Mouse (Mus musculus) spleen, adult 2 months (tissue): Measurements from ENCODE around the gene Cbarp. TPM values are rescaled to one million over a fixed set of nuclear protein-coding genes. Genes with fewer than 3 reads are reported as not detected.

Source experiments
- DNase-seq, 2 experiments: peaks; one replicate each; pipeline versions ENCODE4 v3.0.0 to v3.0.0-alpha.2; 2012 to 2021; ENCODE audit warnings: low spot score in 2 of 2, low read depth in 1 of 2
- H3K27ac ChIP-seq: fragments of 200-500 bp; 2 replicates; pipeline ENCODE4 v1.5.1; 2012; ENCODE audit warnings: low read length, inconsistent platforms; ENCODE audit not compliant: insufficient read depth
- H3K27me3 ChIP-seq: fragments of 200-500 bp; 2 replicates; pipeline ENCODE4 v1.6.1; 2012; ENCODE audit warnings: mild to moderate bottlenecking, moderate library complexity, low read length, inconsistent platforms; ENCODE audit not compliant: control insufficient read depth, insufficient read depth
- H3K36me3 ChIP-seq: fragments of 200-500 bp; 2 replicates; pipeline ENCODE4 v1.6.1; 2012; ENCODE audit warnings: mild to moderate bottlenecking, low read length, inconsistent platforms; ENCODE audit not compliant: control insufficient read depth, insufficient read depth
- H3K4me1 ChIP-seq: fragments of 200-500 bp; 2 replicates; pipeline ENCODE4 v1.6.1; 2011; ENCODE audit warnings: inconsistent platforms; ENCODE audit not compliant: control insufficient read depth, insufficient read depth, insufficient read length
- H3K4me3 ChIP-seq: fragments of 200-500 bp; 2 replicates; pipeline ENCODE4 v1.5.1; 2011; ENCODE audit warnings: mild to moderate bottlenecking, inconsistent platforms; ENCODE audit not compliant: insufficient read depth, insufficient read length; ENCODE audit errors: extremely low read depth
- CTCF ChIP-seq: fragments of 200-500 bp; IDR thresholded peaks from 2 replicates; pipeline ENCODE4 v1.5.1; 2011; ENCODE audit warnings: mild to moderate bottlenecking, inconsistent platforms; ENCODE audit not compliant: insufficient read depth, insufficient read length, insufficient replicate concordance; ENCODE audit errors: extremely low read depth
- POLR2A ChIP-seq: fragments of 200-500 bp; IDR thresholded peaks from 2 replicates; pipeline ENCODE4 v1.6.1; 2011; ENCODE audit warnings: low read depth, low read length, inconsistent platforms
- WGBS: fragments of 180-500 bp; shearing (Covaris S2); methylation state at CpG from one replicate; pipeline ENCODE4 v1.1.7; 2018; 5-methylcytosine and 5-hydroxymethylcytosine counted together
- polyA plus RNA-seq: library from polyadenylated mRNA; depleted of rRNA; stranded (reverse); fragments of >200 nt; gene quantifications from 2 replicates; pipeline ENCODE4 v1.2.3, GENCODE M21; 2012

The Cbarp gene
- polyA plus RNA-seq, 1 experiment: 11.9 TPM

DNA sequence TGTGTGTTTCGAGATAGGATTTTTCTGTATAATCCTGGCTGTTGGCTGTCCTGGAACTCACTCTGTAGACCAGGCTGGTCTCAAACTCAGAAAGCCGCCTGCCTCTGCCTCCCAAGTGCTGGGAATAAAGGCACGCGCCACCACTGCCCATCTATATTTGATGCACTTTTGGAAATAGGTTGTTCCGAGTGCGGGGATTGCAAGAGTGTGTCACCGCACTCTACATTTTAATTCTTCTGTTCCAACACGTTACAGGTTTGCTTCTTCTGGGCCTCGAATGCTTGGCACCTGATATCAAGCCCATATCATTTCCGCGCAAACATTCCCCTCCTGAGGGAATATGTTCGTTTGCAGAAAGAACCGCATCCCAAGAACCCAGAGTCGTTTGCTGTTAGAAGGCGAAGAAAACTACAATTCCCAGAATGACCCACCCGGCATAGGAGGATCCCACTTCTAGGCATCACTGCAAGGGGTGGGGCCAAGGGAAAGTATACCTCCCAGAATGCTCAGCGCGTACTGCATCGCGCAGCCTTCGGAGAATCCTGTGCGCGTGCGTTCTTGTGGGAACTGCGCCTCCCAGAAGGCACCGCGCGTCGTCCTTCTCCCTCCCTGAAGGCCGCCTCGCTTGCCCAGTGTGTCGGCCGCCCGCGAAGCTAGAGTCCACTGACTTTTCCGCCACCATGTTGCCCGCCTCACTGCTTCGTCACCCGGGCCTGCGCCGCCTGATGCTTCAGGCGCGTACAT, 1.3 kb upstream of the Cbarp start:
- Histone ChIP-seq H3K27ac (peak overlapping the region; percentile 92), H3K27me3 (peaks cover 10% of the 10 kb centered on the region; the same call in 1 of the 2 replicates), H3K36me3 (peaks cover 12% of the 10 kb centered on the region), H3K4me1 (peaks cover 19% of the 10 kb centered on the region), H3K4me3 (peak overlapping the region; percentile 89)
- DNase-seq: peak; percentile 94 to 95
- under 1% methylated on average over 43 of the region's 43 CpGs for WGBS
- TF ChIP-seq CTCF: no peak
- peak; percentile 68 for TF ChIP-seq POLR2A

DNA sequence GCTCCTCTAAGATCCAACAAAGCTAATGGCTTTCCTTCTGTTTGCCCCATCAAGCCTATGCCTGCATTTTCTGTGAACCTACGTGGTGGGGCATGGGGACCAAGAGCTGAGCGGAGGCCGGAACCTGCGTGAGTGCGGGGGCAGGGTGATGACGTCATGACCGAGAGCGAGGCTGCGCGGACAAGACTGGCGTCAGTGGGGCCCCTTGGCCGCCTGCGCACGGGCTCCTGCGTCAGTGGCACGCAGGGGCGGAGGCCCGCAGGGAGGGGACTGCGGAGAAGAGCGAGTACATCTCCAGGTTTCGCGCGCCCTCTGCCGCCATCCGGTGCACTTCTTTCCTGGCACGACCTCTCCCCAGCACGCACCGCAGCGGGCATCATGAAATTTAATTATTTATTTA, 608 bp upstream of the Cbarp start:
- under 1% methylated on average over 29 of the region's 29 CpGs for WGBS
- DNase-seq: peak; percentile 96 to 98
- H3K27ac ChIP-seq: peak overlapping the region; percentile 85
- peak overlapping the region; percentile 50; the same call in 1 of the 2 replicates for H3K4me3 ChIP-seq
- H3K27me3 ChIP-seq: peaks cover 10% of the 10 kb centered on the region; the same call in 1 of the 2 replicates
- H3K36me3 ChIP-seq: peaks cover 12% of the 10 kb centered on the region
- H3K4me1 ChIP-seq: peaks cover 19% of the 10 kb centered on the region
- TF ChIP-seq CTCF (peak; percentile 68; the same call in 1 of the 2 replicates), POLR2A (no peak; the same call in 1 of the 2 replicates)

DNA sequence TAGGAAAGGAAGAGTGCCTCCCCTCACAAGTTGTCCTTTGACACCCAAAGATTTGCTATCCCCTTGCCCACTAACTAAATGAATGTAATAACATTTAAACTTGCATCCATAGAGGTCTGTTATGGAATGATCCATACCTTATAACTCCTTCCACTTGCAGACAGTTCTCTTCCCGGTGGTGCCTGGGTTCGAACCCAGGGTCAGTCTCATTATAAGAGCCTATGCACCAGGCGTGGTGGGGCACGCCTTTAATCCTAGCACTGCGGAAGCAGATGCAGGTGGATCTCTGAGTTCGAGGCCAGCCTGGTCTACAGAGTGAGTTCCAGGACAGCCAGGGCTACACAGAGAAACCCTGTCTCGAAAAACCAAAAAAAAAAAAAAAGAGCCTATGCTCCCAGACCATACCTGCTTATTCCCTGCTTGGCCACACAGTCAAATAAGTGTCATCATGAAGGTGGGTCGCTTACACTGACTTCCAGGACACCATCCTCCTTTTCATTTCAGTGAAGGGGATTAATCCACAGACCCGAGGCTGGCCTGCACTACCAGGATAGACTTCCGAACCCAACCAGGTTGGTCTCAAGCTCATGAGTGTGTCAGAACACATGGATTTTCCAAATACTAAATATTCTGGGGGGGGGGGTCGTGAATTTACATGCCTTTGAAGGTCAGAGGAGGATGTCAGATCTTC, 515 bp downstream of the Cbarp start:
- Histone ChIP-seq H3K4me3 (no peak overlapping the region), H3K27me3 (peaks cover 10% of the 10 kb centered on the region; the same call in 1 of the 2 replicates), H3K36me3 (peaks cover 12% of the 10 kb centered on the region), H3K27ac (no peak overlapping the region), H3K4me1 (peaks cover 19% of the 10 kb centered on the region)
- no peak for DNase-seq
- 82% methylated on average over 11 of the region's 11 CpGs for WGBS
- TF ChIP-seq POLR2A (no peak), CTCF (no peak)

DNA sequence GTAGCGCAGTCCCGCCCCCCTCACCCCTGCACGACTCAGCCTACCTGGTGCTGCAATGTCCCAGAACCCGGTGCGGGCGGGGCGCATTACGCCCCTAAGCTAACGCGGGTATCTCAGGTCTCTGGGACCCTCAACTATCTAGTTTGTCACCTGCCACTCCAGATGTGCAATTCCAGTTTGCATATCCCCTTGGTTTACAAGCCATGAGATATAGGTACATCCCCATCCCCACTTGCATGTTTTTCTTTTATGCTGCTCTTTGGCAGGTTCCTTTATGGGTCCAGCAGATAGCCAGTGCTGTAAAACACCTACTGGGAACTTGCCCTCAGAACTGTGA, 1.2 kb downstream of the Cbarp start:
- 2% methylated on average over 10 of the region's 10 CpGs for WGBS

DNA sequence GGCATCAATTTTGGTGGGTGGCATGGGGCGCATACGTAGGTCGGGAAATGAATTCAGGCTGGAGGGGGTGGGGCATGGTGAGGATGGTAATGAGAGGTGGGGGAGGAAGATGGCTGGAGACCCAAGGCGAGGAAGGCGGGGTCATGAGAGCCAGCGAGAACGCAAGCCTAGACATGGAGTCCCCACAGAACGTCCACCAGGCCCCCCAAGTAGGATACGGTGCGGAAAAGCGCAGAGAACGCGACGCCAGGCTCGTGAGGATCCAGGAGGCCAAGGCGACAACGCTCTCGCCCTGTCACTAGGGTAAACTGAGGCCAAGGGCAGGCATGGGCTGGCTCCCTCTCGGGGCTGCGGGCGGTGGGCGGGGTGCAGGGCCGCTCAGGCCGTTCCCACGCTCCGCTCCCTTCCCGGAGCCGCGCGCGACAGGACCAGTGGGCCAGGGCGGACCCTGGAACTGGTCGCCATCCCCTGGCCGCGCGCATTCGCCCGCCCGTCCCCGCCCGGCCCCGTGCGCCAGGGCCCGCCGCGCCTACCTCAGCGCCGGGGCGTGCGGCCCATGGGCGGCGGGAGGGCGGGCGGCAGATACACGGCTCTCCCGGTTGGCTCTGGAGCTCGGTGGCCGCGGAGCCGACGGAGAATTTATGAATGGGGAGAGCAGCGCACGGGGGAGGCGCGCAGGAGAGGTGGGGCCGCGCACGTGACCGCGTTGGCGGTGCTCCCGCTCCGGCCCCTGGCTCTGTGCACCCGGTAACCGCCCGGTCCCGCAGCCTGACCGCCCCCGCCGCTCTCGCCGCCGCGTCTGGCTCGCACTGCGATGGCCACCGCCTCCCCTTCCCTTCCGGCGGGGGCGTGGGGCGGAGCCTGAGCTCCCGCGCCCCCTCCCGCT, 1.8 kb downstream of the Cbarp start, which contains the start of gene Atp5d:
Atp5d (plus strand) TSS at position 80 of the 886 bp plus-strand sequence.
- no peak for TF ChIP-seq POLR2A
- no peak for TF ChIP-seq CTCF
- under 1% methylated on average over 67 of the region's 94 CpGs for WGBS
- H3K27ac ChIP-seq: no peak within 1 kb of the TSS; the same call in 1 of the 2 replicates
- no peak for DNase-seq
- H3K27me3 ChIP-seq: peaks cover 10% of the 10 kb centered on the region; the same call in 1 of the 2 replicates
- peaks cover 19% of the 10 kb centered on the region for H3K4me1 ChIP-seq
- H3K36me3 ChIP-seq: peaks cover 1% of the 10 kb centered on the region; the same call in 1 of the 2 replicates
- peak within 1 kb of the TSS; percentile 58 for H3K4me3 ChIP-seq

More for the DNA sequence above, 1.2 kb downstream of the Cbarp start:
- peaks cover 6% of the 10 kb centered on the region; the same call in 1 of the 2 replicates for H3K36me3 ChIP-seq
- no peak for DNase-seq
- H3K4me1 ChIP-seq: peaks cover 19% of the 10 kb centered on the region
- peak overlapping the region; percentile 58 for H3K4me3 ChIP-seq
- TF ChIP-seq CTCF: no peak
- no peak for TF ChIP-seq POLR2A
- H3K27ac ChIP-seq: no peak overlapping the region
- H3K27me3 ChIP-seq: peaks cover 10% of the 10 kb centered on the region; the same call in 1 of the 2 replicates

DNA sequence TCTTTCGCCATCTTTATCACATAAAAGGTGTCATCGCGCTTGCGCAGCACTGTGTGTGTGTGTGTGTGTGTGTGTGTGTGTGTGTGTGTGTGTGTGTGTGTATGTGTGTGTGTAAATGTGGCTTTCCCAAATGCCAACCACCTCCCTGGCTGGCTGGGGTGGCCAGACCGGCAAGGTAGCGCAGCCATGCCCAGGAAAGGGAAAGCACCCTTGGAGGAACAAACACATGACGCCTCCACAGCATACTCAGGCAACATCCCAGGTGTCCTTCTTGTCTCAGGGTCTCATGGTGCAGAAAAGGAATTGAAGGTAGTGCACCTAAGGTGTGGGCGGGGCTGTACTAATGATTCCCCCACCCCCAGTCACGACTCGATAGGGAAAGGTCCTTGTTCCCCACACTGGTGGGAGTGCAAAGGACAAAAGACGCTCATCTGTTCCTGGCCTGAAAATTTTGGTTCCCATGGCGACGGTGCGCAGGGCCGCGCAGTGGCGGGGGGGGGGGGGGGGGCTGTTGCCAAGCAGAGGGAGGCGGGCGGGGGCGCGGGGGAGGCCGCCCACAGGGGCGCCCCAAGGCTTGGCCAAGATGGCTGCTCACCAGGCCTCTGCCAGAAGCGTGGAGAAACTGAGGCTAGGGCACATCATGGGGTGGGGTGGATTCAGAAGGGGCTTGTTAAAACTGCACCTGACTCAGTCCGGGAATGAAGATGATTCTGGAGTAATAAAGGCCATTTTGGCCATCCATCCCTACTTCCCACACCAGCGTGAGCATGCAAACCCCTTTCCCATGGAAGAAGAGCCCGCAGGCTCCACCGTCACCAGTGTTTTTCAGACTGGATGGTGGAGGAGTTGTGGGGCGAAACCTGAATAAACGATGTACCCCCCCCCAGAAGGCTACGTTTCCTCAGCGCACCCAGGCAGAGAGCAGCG, 2.7 kb downstream of the Cbarp start:
- Histone ChIP-seq H3K27me3 (peaks cover 10% of the 10 kb centered on the region; the same call in 1 of the 2 replicates), H3K4me1 (peaks cover 24% of the 10 kb centered on the region), H3K27ac (no peak overlapping the region), H3K36me3 (no peaks in the 10 kb centered on the region), H3K4me3 (peak overlapping the region; percentile 58; the same call in 1 of the 2 replicates)
- no peak for TF ChIP-seq POLR2A
- TF ChIP-seq CTCF: no peak
- no peak for DNase-seq
- WGBS: 11% methylated on average over 33 of the region's 33 CpGs
